Mouse (Mus musculus) WW6 (cell line): ENCODE results near the gene Plod1.

Experiments used
- DNase-seq: peaks from one replicate; pipeline ENCODE4 v3.0.0-alpha.2; 2013; ENCODE audit warnings: low read depth, low spot score

The Plod1 gene

DNA sequence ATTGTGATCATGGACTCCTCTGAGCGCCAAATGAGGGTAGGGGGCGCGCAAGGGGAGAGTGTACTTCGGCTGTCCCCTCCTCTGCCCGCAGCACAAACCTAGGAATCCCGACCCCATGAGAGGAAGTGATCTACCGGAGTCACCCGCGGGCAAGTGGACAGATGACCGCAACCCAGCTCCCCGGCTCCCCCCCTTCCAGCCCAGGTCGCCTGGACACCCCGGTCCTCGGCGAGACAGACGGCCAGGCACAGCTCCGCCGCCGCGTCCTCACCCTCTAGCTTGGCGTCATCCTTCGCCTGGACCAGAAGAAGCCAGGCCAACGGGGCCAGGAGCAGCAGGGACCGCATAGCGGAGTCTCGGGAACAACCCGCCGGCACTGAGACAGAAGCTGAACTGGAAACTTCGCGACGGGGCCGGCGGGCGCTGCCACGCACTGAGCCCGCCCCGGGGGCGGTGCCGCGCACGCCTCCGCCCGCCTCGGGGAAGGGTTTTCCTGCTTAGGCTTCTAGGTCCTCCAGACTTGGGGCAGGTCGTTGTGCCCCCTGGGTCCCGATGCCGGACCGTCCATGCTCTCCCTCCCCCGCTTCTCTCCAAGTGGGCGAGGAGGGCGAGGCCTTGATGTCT, at the start of gene Plod1:
TSS of gene Plod1 (minus strand) at position 437 of the 624 bp plus-strand sequence.
- DNase-seq = no peak

- DNase-seq = peak; percentile 67
Measured at GRCm38 (mm10) chr4:147985205-147986132, 48.9 kb upstream of the Plod1 start, which contains the start of gene Nppb. Gene Nppb (plus strand): TSS chr4:147985788.

GRCm38 (mm10) chr4:147979441-147979860, 42.9 kb upstream of the Plod1 start:
- DNase-seq = no peak

- no peak for DNase-seq
Measured at GRCm38 (mm10) chr4:147978391-147978790, 41.8 kb upstream of the Plod1 start.

DNA sequence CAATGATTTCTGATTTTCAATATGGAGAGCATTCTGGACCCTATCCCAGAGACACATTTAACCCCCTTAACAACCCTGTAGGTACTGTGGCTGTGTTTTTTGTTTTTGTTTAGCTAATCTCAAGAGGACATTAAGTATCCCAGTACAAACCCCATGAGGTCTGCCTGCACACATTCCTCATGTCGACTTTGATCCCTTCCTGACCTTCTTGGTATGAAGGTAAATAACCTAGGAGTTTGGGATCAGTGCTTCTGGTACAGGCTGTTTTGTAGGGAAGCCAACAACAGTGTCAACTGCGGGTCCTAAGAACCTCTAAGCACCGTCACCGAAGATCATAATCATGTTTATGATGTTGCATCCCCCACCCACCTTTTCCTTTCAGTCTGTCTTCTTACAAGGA, 41.2 kb upstream of the Plod1 start:
- no peak for DNase-seq

- no peak for DNase-seq
Measured at GRCm38 (mm10) chr4:147976237-147976636, 39.7 kb upstream of the Plod1 start.

- DNase-seq = no peak
Measured at GRCm38 (mm10) chr4:147969337-147969736, 32.8 kb upstream of the Plod1 start.

DNA sequence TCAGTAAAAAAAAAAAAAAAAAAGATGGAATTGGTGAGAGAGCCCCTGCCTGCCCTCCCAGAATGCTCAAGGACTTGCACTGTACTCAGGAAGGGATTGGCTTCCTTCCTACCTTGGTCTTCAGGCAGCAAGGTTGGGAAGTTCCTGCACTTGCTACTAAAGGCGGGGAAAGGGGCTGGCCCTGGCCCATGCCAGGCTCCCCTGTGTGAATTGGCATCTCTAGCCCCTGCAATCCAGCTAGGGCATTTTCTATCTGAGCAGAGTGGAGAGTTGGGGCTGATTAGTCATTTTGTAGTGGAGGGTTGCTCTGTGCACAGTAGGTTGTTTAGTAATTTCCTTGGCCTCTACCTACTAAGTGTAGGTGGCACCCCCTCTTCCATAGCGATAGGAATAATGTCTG, 32.2 kb upstream of the Plod1 start:
- no peak for DNase-seq

DNA sequence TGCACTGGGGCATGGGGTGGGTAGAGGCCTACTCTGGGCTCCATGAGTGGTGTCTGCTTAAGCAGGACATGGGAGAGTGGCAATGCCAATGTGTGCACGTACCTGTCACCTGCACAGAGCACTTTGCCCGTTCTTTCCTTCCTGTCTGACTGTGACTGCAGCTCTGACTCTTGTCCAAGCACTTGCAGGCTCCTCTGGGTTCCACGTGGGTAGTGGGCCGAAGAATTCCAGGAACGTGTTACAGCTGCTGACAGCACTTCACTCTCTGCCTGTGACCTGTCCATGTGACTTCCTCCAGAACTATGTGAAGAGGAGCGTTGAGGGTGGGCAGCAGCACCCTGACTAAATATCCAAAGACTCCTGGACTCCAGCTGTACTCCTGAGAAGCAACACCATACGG, 29.1 kb upstream of the Plod1 start:
- DNase-seq = no peak

GRCm38 (mm10) chr4:147963623-147964022, 27.1 kb upstream of the Plod1 start:
- no peak for DNase-seq

DNA sequence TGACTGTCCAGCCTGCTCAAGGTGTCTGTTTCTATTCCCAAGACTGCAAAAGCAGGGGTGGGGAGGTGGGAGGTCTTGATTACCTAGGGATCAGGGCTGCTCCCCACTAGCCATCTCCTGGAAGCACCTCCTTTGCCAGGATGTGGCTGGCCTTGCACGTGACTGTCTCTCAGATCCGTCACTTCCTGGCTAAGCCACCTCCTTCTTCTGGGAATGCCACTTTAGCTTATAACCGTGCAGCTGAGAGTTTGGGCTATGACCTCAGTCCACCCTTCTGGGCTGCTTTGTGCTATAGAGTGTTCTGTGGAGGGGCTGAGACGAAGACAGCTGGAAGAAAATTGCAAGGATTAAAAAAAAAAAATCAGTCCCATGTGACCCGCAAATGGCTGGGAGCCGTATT, 26.2 kb upstream of the Plod1 start:
- DNase-seq = no peak

DNA sequence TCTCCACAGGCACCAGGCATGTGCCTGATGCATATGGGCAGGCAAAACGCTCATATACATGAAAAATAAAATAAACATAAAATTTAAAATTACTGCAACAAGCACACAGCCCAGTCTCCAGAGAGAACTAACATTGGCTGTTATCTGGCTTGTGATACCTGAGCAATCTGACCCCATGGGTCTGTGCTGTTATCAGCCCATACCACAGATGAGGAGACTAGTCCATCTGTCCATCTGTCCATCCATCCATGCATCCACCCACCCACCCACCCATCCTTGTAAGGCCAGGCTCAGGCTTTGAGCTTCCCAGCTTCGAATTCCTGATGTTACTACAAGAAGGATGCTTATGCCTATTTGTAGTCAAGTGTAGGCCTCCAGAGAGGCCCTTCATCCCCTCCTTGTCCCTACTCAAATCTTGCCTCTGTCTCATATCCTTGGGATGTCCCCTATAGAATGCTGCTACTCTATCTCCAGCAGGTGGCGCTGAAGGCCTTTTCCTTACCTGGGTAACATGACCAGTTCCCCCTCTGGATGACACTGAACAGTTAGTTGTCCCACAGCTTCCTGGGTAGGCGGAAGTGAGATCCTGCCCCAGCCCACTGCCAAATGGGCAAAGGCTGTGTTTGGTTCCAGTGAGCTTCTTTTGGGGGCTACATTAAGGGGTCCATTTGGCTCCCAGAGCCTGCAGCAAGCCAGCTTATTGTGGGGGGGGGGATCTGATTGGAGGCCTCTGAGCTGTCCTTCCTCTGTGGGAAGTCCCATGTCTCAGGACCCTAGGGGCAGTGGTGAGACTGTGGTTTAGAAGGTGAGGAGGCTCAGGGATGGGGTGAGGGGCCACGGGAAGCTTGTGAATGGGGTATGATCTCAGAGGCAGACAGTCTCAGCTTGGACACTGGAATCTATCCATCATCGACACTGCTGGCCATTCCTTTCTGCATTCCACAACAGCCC, 23.6 kb upstream of the Plod1 start:
- peak; percentile 70 for DNase-seq

DNA sequence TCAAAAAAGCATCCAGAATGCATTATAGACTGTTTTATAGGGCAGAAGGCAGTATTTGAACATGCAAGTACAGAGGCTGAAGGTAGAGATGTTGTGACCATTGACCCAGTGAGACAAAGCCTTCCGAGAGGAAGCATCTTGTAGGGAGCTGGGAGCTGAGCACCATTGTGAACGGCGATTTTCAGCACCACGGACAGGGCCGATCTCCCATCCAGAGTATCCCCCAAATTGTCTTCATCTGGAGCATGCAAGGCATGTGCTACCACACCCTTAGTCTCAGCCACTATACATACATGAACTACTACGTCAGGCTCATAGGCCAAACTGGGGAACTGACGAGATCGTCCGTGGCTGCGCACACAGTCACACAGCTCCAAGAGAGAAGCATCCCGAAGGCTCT, 20.6 kb upstream of the Plod1 start:
- DNase-seq = no peak

DNA sequence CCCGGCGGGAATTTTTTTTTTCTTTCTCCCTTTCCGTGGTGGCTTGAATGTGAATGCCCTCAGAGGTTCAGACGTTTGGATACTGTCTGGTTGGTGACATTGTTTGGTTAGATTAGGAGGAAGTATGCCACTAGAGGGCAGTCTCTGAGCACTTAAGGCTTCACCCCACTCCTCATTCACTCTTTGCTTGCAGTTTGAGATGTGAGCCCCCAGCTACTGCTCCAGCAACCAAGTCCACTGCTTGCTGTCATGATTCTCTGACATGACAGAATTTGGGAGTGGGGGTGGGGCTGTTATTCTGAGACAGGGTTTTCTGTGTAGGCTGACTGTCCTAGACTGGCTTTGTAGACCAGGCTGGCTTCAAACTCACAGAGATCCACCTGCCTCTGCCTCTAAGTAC, 17.0 kb upstream of the Plod1 start:
- DNase-seq = peak; percentile 52

- no peak for DNase-seq
Measured at GRCm38 (mm10) chr4:147947511-147947910, 10.9 kb upstream of the Plod1 start.

GRCm38 (mm10) chr4:147943005-147943404, 6.4 kb upstream of the Plod1 start:
- no peak for DNase-seq

DNA sequence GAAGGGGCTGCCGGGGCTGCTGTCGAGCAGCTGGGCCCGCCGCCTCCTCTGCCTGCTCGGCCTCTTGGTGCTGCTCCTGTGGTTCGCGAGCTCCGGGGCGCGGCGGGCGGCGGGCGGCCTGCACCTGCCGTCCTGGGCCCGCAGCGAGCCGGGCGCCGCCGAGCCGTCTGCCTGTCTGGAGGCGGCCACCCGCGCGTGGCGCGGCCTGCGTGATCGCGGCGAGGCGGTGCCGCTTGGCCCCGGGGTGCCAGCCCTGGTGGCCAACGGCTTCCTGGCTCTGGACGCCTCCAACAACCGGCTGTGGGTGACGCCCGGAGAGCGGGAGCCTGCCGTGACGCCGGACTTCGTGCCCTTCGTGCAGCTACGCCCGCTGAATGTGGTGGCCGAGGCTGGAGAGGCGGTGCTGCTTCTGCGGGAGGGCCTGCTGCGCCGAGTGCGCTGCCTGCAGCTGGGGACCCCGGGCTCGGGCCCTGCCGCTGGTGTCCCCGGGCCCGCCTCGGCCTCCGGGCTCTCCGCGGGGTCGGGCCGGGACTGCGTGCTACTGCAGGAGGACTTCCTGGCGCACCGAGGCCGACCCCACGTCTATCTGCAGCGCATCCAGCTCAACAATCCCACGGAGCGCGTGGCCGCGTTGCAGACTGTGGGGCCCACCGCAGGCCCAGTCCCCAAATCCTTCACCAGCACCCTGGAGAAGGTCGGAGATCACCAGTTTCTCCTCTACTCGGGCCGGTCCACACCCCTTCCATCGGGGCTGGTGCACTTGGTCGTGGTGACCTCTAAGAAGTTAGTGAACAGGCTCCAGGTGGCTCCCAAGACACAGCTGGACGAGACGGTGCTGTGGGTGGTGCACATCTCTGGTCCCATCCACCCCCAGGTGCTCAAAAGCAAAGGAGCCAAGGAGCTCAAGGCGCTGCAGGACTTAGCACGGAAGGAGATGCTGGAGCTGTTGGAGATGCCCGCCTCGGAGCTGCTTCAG, 4.8 kb upstream of the Plod1 start:
- no peak for DNase-seq

DNA sequence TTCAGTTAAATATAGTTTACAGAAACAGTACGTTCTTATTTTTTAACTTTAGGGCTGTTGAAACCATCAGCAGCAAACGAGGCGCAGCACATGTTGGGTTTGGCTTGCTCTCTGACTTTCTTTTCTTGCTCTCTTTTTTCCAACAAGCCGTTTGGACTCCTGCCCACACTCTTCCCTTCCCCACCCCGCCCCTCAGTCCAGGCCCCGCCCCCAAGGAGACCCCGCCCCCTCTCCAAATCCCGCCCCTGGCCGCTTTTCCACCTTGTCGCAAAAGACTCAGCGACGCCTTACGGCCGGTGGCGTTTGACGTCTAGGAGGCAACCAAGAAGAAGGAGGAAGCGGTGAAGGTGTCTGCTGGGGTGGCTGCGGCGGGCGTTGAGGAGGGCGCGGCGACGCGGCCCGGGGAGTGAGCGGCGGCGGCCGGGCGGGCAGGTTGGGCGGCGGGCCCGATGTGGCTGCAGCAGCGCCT, 4.0 kb upstream of the Plod1 start, which contains the start of gene 2510039O18Rik:
TSS of gene 2510039O18Rik (plus strand) at position 320 of the 469 bp plus-strand sequence.
- peak; percentile 77 for DNase-seq

DNA sequence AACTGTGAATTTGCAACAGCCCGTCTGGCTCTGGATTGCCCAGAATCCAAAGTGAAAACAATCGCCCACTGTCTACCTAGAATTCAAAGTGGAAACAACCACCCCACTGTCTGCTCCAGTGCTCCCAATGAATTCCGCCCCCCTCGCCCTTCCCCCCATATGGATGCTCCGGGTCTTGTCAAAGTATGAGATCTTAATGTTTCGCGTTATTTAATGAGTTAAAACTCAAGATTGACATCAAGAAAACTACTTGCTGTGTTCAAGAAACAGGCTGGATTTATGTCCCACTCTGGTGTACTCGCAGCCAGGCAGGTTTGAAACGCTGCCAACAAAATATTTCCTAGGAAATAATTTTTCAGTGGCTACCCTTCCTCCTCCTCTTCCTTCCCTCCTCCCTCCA, 3.5 kb upstream of the Plod1 start:
- DNase-seq = no peak
